Mouse (Mus musculus): Measurements from ENCODE around the gene Naip1.
"Not testable (repeated sequence)": the region's sequence is repeated elsewhere in the genome, so short reads cannot be mapped to it uniquely, and the experiment has no call there.

- TF ChIP-seq CTCF (IDR thresholded peaks at IDR 0.05; ENCODE audit: low read depth), result peak; percentile 41
- not testable (repeated sequence) for TF ChIP-seq EP300 (IDR thresholded peaks at IDR 0.05; ENCODE audit: low read depth)
These were observed 41.7 kb upstream of the Naip1 start for GRCm38 (mm10) chr13:100494370-100494769.

All from liver, embryonic 14.5 days (tissue).